Mouse (Mus musculus) erythroblast, embryonic 14.5 days (primary cell): ENCODE results near the gene Vamp8.

Experiments
- GATA1 ChIP-seq: IDR thresholded peaks from 2 replicates; pipeline ENCODE4 v1.6.1; 2012; ENCODE audit warnings: low read length, inconsistent platforms, mixed read lengths
- TAL1 ChIP-seq: IDR thresholded peaks from 3 replicates; pipeline ENCODE4 v1.6.1; 2012; ENCODE audit warnings: low read length, inconsistent platforms, mixed read lengths

DNA sequence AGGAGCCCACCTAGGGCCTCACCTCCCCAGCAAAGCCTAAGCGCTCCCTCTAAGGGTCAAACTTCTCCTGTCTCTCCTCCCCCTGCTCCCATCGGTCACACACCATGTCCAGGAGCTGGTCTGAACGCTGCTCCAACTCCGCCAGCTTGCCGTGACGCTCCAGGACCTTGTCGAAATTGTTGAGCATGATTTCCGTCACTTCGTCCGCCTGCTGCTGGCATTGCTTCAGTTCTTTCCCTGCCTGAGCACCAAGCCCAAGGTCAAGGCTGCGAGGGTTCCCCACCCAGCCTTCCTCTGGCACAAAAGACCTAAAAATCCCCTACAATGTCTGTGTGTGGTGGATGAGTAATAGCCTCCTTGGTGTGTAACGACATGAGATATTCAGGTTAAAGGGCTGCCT, 20.4 kb downstream of the Vamp8 start:
- TF ChIP-seq GATA1, result no peak
- no peak for TF ChIP-seq TAL1
